In genomic region chr2:127398738-127399137, GRCm38 (mm10) we compare ENCODE assay signal across 30 mouse cellular contexts. TPM values are rescaled to one million over a fixed set of nuclear protein-coding genes. Genes with fewer than 3 reads are reported as not detected.
A peak's percentile ranks its signal among the peaks of the same experiment; 100 is the strongest.
DNase-seq lines count a peak whose midpoint lies in the region; ATAC-seq and TF ChIP-seq lines count a peak whose summit lies in the region.
"Had no signal": no experiment of that assay in that cellular context is flagged by ENCODE, and none has a peak within 500 bp of the region (broad histone marks: within the 10 kb centered on the region; RNA-seq: fewer than 3 reads in every experiment).

No protein-coding gene starts in this region.

- WGBS in kidney, postnatal 0 days = 73% methylated on average over 7 of the region's 7 CpGs
- WGBS in kidney, embryonic 14.5 days = 78% methylated on average over 7 of the region's 7 CpGs
- 76% methylated on average over 7 of the region's 7 CpGs for WGBS in liver, embryonic 11.5 days
- 69% methylated on average over 7 of the region's 7 CpGs for WGBS in liver, embryonic 12.5 days (ENCODE audit: insufficient replicate concordance)
- 81% methylated on average over 7 of the region's 7 CpGs for WGBS in liver, embryonic 15.5 days (ENCODE audit: insufficient replicate concordance)

- no peak overlapping the region for H3K27ac ChIP-seq in kidney, postnatal 0 days
- H3K27ac ChIP-seq in kidney, embryonic 14.5 days (ENCODE audit: low read depth, low read length) = no peak overlapping the region
- H3K27ac ChIP-seq in liver, embryonic 11.5 days (ENCODE audit: low read depth, low read length) = no peak overlapping the region
- H3K27ac ChIP-seq in liver, embryonic 12.5 days = peak overlapping the region; percentile 18; the same call in 1 of the 2 replicates
- H3K27ac ChIP-seq in liver, embryonic 15.5 days (replicated peaks) = peak overlapping the region; percentile 35; the same call in 1 of the 2 replicates
- H3K27ac ChIP-seq: embryonic facial prominence, embryonic 12.5 days; embryonic facial prominence, embryonic 15.5 days; forebrain, embryonic 12.5 days; forebrain, embryonic 15.5 days; heart, embryonic 15.5 days; hindbrain, embryonic 10.5 days; hindbrain, embryonic 13.5 days had no signal

- peak; percentile 75 for ATAC-seq in kidney, postnatal 0 days (replicated peaks; ENCODE audit: low FRiP score, low read depth)
- no peak for ATAC-seq in kidney, embryonic 14.5 days (ENCODE audit: low FRiP score, low TSS enrichment)
- ATAC-seq in liver, embryonic 11.5 days (replicated peaks; ENCODE audit: low FRiP score) = peak; percentile 60
- ATAC-seq in liver, embryonic 12.5 days = peak; percentile 61
- ATAC-seq in liver, embryonic 15.5 days (ENCODE audit: insufficient read depth) = peak; percentile 72
- ATAC-seq in cerebellum, adult (ENCODE audit: insufficient number of reproducible peaks, low FRiP score, low TSS enrichment) = no peak
- ATAC-seq: activated CD4-positive, CD25-positive, alpha-beta regulatory T cell, adult 4 months; CD4-positive, CD25-positive, alpha-beta regulatory T cell, adult 4 months; forebrain, embryonic 15.5 days had no signal

- no peak overlapping the region for H3K9ac ChIP-seq in kidney, postnatal 0 days (ENCODE audit: low read depth, low read length)
- H3K9ac ChIP-seq in kidney, embryonic 14.5 days (ENCODE audit: low read depth, low read length) = no peak overlapping the region
- H3K9ac ChIP-seq in liver, embryonic 11.5 days (ENCODE audit: low read depth, low read length) = no peak overlapping the region
- no peak overlapping the region for H3K9ac ChIP-seq in liver, embryonic 12.5 days
- H3K9ac ChIP-seq in liver, embryonic 15.5 days = no peak overlapping the region
- H3K9ac ChIP-seq: embryonic facial prominence, embryonic 12.5 days; embryonic facial prominence, embryonic 15.5 days; forebrain, embryonic 12.5 days; forebrain, embryonic 15.5 days; heart, embryonic 12.5 days; heart, embryonic 15.5 days; hindbrain, embryonic 13.5 days had no signal

- DNase-seq in kidney, postnatal 0 days (ENCODE audit: low spot score) = no peak
- no peak for DNase-seq in liver, embryonic 11.5 days (ENCODE audit: low spot score)
- no peak for DNase-seq in ovary, postnatal 36 days (ENCODE audit: low spot score)
- DNase-seq in T-cell, adult 2 months (ENCODE audit: low spot score) = no peak
- DNase-seq: adrenal gland, adult 8-10 months; adrenal gland, postnatal 25 days; cerebellum, adult 11 months; cerebellum, adult 2 months; cerebellum, adult 9-11 months; cerebellum, postnatal 25 days; gastrocnemius, postnatal 25 days; heart, adult 18-20 months; heart, postnatal 10 days; heart, postnatal 36 days had no signal

- H3K4me3 ChIP-seq in kidney, postnatal 0 days (replicated peaks; ENCODE audit: low read depth, low read length) = no peak overlapping the region
- H3K4me3 ChIP-seq in kidney, embryonic 14.5 days (ENCODE audit: low read length) = no peak overlapping the region
- H3K4me3 ChIP-seq in liver, embryonic 11.5 days (ENCODE audit: low read depth, low read length) = no peak overlapping the region
- no peak overlapping the region for H3K4me3 ChIP-seq in liver, embryonic 12.5 days
- no peak overlapping the region for H3K4me3 ChIP-seq in liver, embryonic 15.5 days (replicated peaks)
- H3K4me3 ChIP-seq: embryonic facial prominence, embryonic 12.5 days; embryonic facial prominence, embryonic 15.5 days; erythroblast, embryonic 14.5 days; forebrain, embryonic 12.5 days; forebrain, embryonic 15.5 days; heart, embryonic 12.5 days; heart, embryonic 15.5 days; hindbrain, embryonic 10.5 days; hindbrain, embryonic 13.5 days had no signal

- no peak overlapping the region for H3K4me2 ChIP-seq in kidney, postnatal 0 days (ENCODE audit: low read length)
- H3K4me2 ChIP-seq in kidney, embryonic 14.5 days (replicated peaks; ENCODE audit: low read depth, low read length) = no peak overlapping the region
- no peak overlapping the region for H3K4me2 ChIP-seq in liver, embryonic 11.5 days
- no peak overlapping the region for H3K4me2 ChIP-seq in liver, embryonic 12.5 days
- H3K4me2 ChIP-seq in liver, embryonic 15.5 days = no peak overlapping the region
- H3K4me2 ChIP-seq: embryonic facial prominence, embryonic 12.5 days; embryonic facial prominence, embryonic 15.5 days; forebrain, embryonic 12.5 days; forebrain, embryonic 15.5 days; heart, embryonic 12.5 days; heart, embryonic 15.5 days; hindbrain, embryonic 13.5 days had no signal

- no peaks in the 10 kb centered on the region for H3K4me1 ChIP-seq in kidney, postnatal 0 days (replicated peaks; ENCODE audit: insufficient read depth, low read length)
- no peaks in the 10 kb centered on the region for H3K4me1 ChIP-seq in kidney, embryonic 14.5 days (ENCODE audit: control insufficient read depth, insufficient read depth, low read length)
- no peaks in the 10 kb centered on the region for H3K4me1 ChIP-seq in liver, embryonic 11.5 days (replicated peaks; ENCODE audit: control insufficient read depth, insufficient read depth, low read length)
- peaks cover 9% of the 10 kb centered on the region; the same call in 1 of the 2 replicates for H3K4me1 ChIP-seq in liver, embryonic 12.5 days
- H3K4me1 ChIP-seq in liver, embryonic 15.5 days (replicated peaks) = peaks cover 6% of the 10 kb centered on the region; the same call in 1 of the 2 replicates
- H3K4me1 ChIP-seq: embryonic facial prominence, embryonic 12.5 days; embryonic facial prominence, embryonic 15.5 days; forebrain, embryonic 12.5 days; forebrain, embryonic 15.5 days; hindbrain, embryonic 13.5 days had no signal

- H3K36me3 ChIP-seq in kidney, postnatal 0 days (ENCODE audit: insufficient read depth, low read length) = no peaks in the 10 kb centered on the region
- no peaks in the 10 kb centered on the region for H3K36me3 ChIP-seq in kidney, embryonic 14.5 days (ENCODE audit: control insufficient read depth, insufficient read depth, low read length)
- H3K36me3 ChIP-seq in liver, embryonic 11.5 days (ENCODE audit: control insufficient read depth, insufficient read depth, low read length) = no peaks in the 10 kb centered on the region
- no peaks in the 10 kb centered on the region for H3K36me3 ChIP-seq in liver, embryonic 12.5 days
- no peaks in the 10 kb centered on the region for H3K36me3 ChIP-seq in liver, embryonic 15.5 days (replicated peaks)
- H3K36me3 ChIP-seq: embryonic facial prominence, embryonic 12.5 days; embryonic facial prominence, embryonic 15.5 days; forebrain, embryonic 12.5 days; forebrain, embryonic 15.5 days; heart, embryonic 12.5 days; heart, embryonic 15.5 days; hindbrain, embryonic 10.5 days; hindbrain, embryonic 13.5 days had no signal

- no peaks in the 10 kb centered on the region for H3K9me3 ChIP-seq in kidney, postnatal 0 days (replicated peaks; ENCODE audit: low read length)
- no peaks in the 10 kb centered on the region for H3K9me3 ChIP-seq in kidney, embryonic 14.5 days (ENCODE audit: control insufficient read depth, low read length)
- H3K9me3 ChIP-seq in liver, embryonic 11.5 days (ENCODE audit: control insufficient read depth, low read length) = no peaks in the 10 kb centered on the region
- no peaks in the 10 kb centered on the region for H3K9me3 ChIP-seq in liver, embryonic 12.5 days (replicated peaks)
- no peaks in the 10 kb centered on the region for H3K9me3 ChIP-seq in liver, embryonic 15.5 days (replicated peaks)
- H3K9me3 ChIP-seq: embryonic facial prominence, embryonic 12.5 days; embryonic facial prominence, embryonic 15.5 days; forebrain, embryonic 12.5 days; forebrain, embryonic 15.5 days; heart, embryonic 12.5 days; heart, embryonic 15.5 days; hindbrain, embryonic 10.5 days; hindbrain, embryonic 13.5 days had no signal

- H3K27me3 ChIP-seq in kidney, postnatal 0 days (ENCODE audit: insufficient read depth, low read length) = no peaks in the 10 kb centered on the region
- no peaks in the 10 kb centered on the region for H3K27me3 ChIP-seq in kidney, embryonic 14.5 days (ENCODE audit: control insufficient read depth, insufficient read depth, low read length)
- H3K27me3 ChIP-seq in liver, embryonic 11.5 days (replicated peaks; ENCODE audit: control insufficient read depth, insufficient read depth, low read length) = peaks cover 4% of the 10 kb centered on the region
- H3K27me3 ChIP-seq in liver, embryonic 12.5 days (replicated peaks) = peaks cover 19% of the 10 kb centered on the region
- peaks cover 15% of the 10 kb centered on the region; the same call in 1 of the 2 replicates for H3K27me3 ChIP-seq in liver, embryonic 15.5 days
- H3K27me3 ChIP-seq: embryonic facial prominence, embryonic 12.5 days; embryonic facial prominence, embryonic 15.5 days; forebrain, embryonic 12.5 days; forebrain, embryonic 15.5 days; heart, embryonic 12.5 days; heart, embryonic 15.5 days; hindbrain, embryonic 13.5 days had no signal

- no peak for TF ChIP-seq CTCF in kidney, postnatal 0 days (IDR thresholded peaks at IDR 0.05; ENCODE audit: low read depth)

RNA-seq across cellular contexts. Expression of gene Gpat2, which starts 26.3 kb away (rescaled TPM):
- polyA plus RNA-seq in kidney, postnatal 0 days (2015; fragmentation: Nextera tagmentation; extraction: Ambion mirVana) = 0.10 and 0.12 TPM in 2 replicates
- 0.15 TPM in 1 of 2 replicates, not detected in the other for polyA plus RNA-seq in kidney, embryonic 14.5 days (2014; fragmentation: Nextera tagmentation; extraction: Ambion mirVana)
- 0.43 and 0.92 TPM in 2 replicates for polyA plus RNA-seq in liver, embryonic 11.5 days (2014; fragmentation: Nextera tagmentation; extraction: Ambion mirVana)
- 0.37 and 0.49 TPM in 2 replicates for polyA plus RNA-seq in liver, embryonic 12.5 days (2016; fragmentation: Nextera tagmentation; extraction: Ambion mirVana)
- polyA plus RNA-seq in liver, embryonic 15.5 days (2015; fragmentation: Nextera tagmentation; extraction: Ambion mirVana) = 0.35 and 0.63 TPM in 2 replicates
- polyA plus RNA-seq: forebrain, embryonic 15.5 days had no signal

RNA-seq across cellular contexts. Expression of gene Adra2b, which starts 35.7 kb away (rescaled TPM):
- 10.3 and 10.5 TPM in 2 replicates for polyA plus RNA-seq in kidney, postnatal 0 days (2015; fragmentation: Nextera tagmentation; extraction: Ambion mirVana)
- polyA plus RNA-seq in kidney, embryonic 14.5 days (2014; fragmentation: Nextera tagmentation; extraction: Ambion mirVana) = 0.69 and 1.8 TPM in 2 replicates
- 20.1 and 20.7 TPM in 2 replicates for polyA plus RNA-seq in liver, embryonic 11.5 days (2014; fragmentation: Nextera tagmentation; extraction: Ambion mirVana)
- polyA plus RNA-seq in liver, embryonic 12.5 days (2016; fragmentation: Nextera tagmentation; extraction: Ambion mirVana) = 38.3 and 42.5 TPM in 2 replicates
- 21.7 and 24.0 TPM in 2 replicates for polyA plus RNA-seq in liver, embryonic 15.5 days (2015; fragmentation: Nextera tagmentation; extraction: Ambion mirVana)
- polyA plus RNA-seq: activated CD4-positive, CD25-positive, alpha-beta regulatory T cell, adult 4 months; C2C12; CD4-positive, CD25-positive, alpha-beta regulatory T cell, adult 4 months had no signal

RNA-seq across cellular contexts. Expression of gene Fahd2a, which starts 45.6 kb away (rescaled TPM):
- polyA plus RNA-seq in kidney, postnatal 0 days (2015; fragmentation: Nextera tagmentation; extraction: Ambion mirVana) = 61.3 and 62.2 TPM in 2 replicates
- polyA plus RNA-seq in kidney, embryonic 14.5 days (2014; fragmentation: Nextera tagmentation; extraction: Ambion mirVana) = 29.5 and 29.7 TPM in 2 replicates
- 16.6 and 19.9 TPM in 2 replicates for polyA plus RNA-seq in liver, embryonic 11.5 days (2014; fragmentation: Nextera tagmentation; extraction: Ambion mirVana)
- polyA plus RNA-seq in liver, embryonic 12.5 days (2016; fragmentation: Nextera tagmentation; extraction: Ambion mirVana) = 17.2 and 17.5 TPM in 2 replicates
- polyA plus RNA-seq in liver, embryonic 15.5 days (2015; fragmentation: Nextera tagmentation; extraction: Ambion mirVana) = 14.0 and 15.4 TPM in 2 replicates

Comparison
In these comparisons a context has a peak if more than half of its experiments do, and no peak if none do; other contexts are left out.
1. ATAC-seq: peak in kidney, postnatal 0 days (single experiment), liver, embryonic 11.5 days (single experiment), liver, embryonic 12.5 days (single experiment) and liver, embryonic 15.5 days (single experiment); none in kidney, embryonic 14.5 days (single experiment) and cerebellum, adult (single experiment).
2. H3K27ac ChIP-seq: peak in liver, embryonic 12.5 days (single experiment) and liver, embryonic 15.5 days (single experiment); none in kidney, postnatal 0 days (single experiment), kidney, embryonic 14.5 days (single experiment) and liver, embryonic 11.5 days (single experiment).